Mouse (Mus musculus) thymus, adult 2 months (tissue): ENCODE measurements around the gene Gm21915. TPM values are rescaled to one million over a fixed set of nuclear protein-coding genes. Genes with fewer than 3 reads are reported as not detected.
A peak's percentile ranks its signal among the peaks of the same experiment; 100 is the strongest.

Experiments used
- DNase-seq: peaks from one replicate; pipeline ENCODE4 v3.0.0; 2021
- H3K27ac ChIP-seq: fragments of 200-500 bp; 2 replicates; pipeline ENCODE4 v1.5.1; 2012; ENCODE audit warnings: low read length, control low read depth; ENCODE audit not compliant: control insufficient read depth, insufficient read depth
- H3K27me3 ChIP-seq: fragments of 200-500 bp; 2 replicates; pipeline ENCODE4 v1.6.1; 2012; ENCODE audit warnings: mild to moderate bottlenecking, low read length, moderate library complexity, mixed read lengths; ENCODE audit not compliant: control insufficient read depth, insufficient read depth
- H3K36me3 ChIP-seq: fragments of 200-500 bp; 2 replicates; pipeline ENCODE4 v1.6.1; 2012; ENCODE audit warnings: mild to moderate bottlenecking, low read length, moderate library complexity; ENCODE audit not compliant: control insufficient read depth, insufficient read depth
- H3K4me1 ChIP-seq: fragments of 200-500 bp; replicated peaks from 2 replicates; pipeline ENCODE4 v1.6.1; 2012; ENCODE audit warnings: low read length; ENCODE audit not compliant: control insufficient read depth, insufficient read depth
- H3K4me3 ChIP-seq: fragments of 200-500 bp; 2 replicates; pipeline ENCODE4 v1.5.1; 2012; ENCODE audit warnings: mild to moderate bottlenecking, low read length, control low read depth, moderate library complexity; ENCODE audit not compliant: control insufficient read depth, insufficient read depth
- CTCF ChIP-seq: fragments of 200-500 bp; IDR thresholded peaks from 2 replicates; pipeline ENCODE4 v1.5.1; 2012; ENCODE audit warnings: mild to moderate bottlenecking, control low read depth, low read length, moderate library complexity, borderline replicate concordance; ENCODE audit not compliant: control insufficient read depth, poor library complexity, insufficient read depth; ENCODE audit errors: extremely low read depth
- POLR2A ChIP-seq: fragments of 200-500 bp; IDR thresholded peaks from 2 replicates; pipeline ENCODE4 v1.6.1; 2012; ENCODE audit warnings: mild to moderate bottlenecking, low read length, control low read depth, moderate library complexity; ENCODE audit not compliant: control insufficient read depth, poor library complexity, insufficient read depth; ENCODE audit errors: extremely low read depth
- WGBS: fragments of 180-500 bp; shearing (Covaris S2); methylation state at CpG from one replicate; pipeline ENCODE4 v1.1.7; 2018; 5-methylcytosine and 5-hydroxymethylcytosine counted together
- polyA plus RNA-seq: library from polyadenylated mRNA; depleted of rRNA; stranded (reverse); fragments of >200 nt; gene quantifications from 2 replicates; pipeline ENCODE4 v1.2.3, GENCODE M21; 2012

The Gm21915 gene
- polyA plus RNA-seq, 1 experiment: not detected

DNA sequence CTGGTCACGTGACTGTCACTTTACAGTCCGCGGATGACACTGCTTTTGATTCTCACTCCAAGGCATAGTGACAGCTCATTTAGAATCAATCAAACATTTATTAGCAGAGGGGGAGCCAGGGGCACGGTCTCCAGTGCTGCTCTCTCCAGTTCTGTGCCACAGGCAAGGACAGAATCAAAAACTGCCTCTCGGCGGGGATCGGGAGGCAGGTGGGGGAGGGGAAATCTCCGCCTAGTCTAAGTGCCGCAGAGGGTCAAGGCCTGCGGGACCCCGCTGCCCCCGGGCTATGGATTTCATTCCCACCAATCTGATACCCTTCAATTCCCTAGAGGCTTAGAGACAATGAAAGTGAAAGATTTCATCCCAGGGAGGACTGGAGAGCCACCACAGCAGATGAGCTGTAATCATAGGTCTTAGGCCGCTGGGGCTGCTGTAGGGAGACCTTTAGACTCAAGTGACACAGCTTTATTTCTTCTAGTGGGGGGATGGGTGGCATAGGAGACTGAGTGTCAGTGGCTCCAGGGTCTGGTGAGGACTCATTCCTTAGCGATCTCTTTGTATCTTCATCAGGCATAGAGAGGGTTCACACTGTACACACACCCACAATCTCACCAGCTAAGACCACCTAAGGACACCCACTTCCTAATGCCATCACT lies 31.9 kb upstream of the Gm21915 start:
- Histone ChIP-seq H3K4me3 (peak overlapping the region; percentile 43), H3K27ac (no peak overlapping the region), H3K27me3 (no peaks in the 10 kb centered on the region), H3K4me1 (peaks cover 5% of the 10 kb centered on the region; the same call in 1 of the 2 replicates), H3K36me3 (no peaks in the 10 kb centered on the region)
- no peak for TF ChIP-seq POLR2A
- no peak for TF ChIP-seq CTCF
- peak; percentile 30 for DNase-seq
- WGBS: 26% methylated on average over 14 of the region's 14 CpGs

DNA sequence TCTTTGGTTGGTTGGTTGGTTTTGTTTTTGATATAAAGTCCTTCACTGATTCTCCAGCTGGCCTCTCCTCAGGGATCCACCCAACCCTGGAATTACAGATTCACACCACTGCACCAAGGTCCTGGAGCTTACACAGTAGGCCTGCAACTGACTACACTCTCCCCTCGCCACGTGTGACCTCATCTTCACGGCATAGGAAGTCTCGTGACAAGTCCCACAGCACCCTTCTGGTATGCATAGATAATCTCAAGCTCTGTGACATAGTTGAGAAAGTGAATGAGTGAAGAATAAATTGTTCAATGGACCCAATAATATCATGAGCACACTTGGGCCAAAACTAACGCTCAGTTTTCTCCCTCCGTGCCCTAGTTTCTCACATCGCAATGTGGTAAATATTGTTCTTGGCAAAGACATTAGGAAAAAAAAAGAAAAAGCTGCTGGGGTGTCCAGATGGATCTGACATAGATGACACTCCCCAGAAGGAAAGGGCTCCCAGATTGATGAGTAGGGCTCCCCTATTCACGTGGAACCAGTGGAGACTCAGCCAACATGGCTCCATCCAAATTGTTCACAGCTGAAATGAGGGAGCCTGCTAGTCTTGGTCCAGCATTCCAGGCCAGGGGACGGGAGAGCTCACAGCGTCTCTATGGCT lies 30.8 kb upstream of the Gm21915 start:
- Histone ChIP-seq H3K4me3 (no peak overlapping the region), H3K27me3 (no peaks in the 10 kb centered on the region), H3K36me3 (no peaks in the 10 kb centered on the region), H3K4me1 (peaks cover 5% of the 10 kb centered on the region; the same call in 1 of the 2 replicates), H3K27ac (no peak overlapping the region)
- DNase-seq: no peak
- 92% methylated on average over 10 of the region's 10 CpGs for WGBS
- TF ChIP-seq POLR2A (no peak), CTCF (no peak)

DNA sequence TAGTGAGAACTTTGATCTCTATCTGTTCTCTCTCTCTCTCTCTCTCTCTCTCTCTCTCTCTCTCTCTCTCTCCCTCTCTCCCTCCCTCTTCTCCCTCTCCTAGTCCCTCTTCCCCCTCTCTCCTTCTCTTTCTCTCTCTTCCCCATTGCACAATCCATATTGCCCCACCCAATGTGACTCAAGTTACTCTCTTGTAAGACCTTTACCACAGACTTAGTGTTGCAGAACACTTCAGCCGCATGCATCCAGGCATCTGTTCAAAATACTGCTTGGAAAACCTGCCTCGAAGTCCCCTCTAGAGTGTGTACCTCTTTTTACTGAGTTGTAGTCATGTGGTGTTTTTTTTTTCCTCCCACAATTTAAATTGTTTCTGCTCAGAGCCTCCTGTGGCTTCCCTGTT lies 29.1 kb upstream of the Gm21915 start:
- 71% methylated on average over 2 of the region's 2 CpGs for WGBS
- Histone ChIP-seq H3K4me1 (peaks cover 5% of the 10 kb centered on the region; the same call in 1 of the 2 replicates), H3K36me3 (no peaks in the 10 kb centered on the region), H3K4me3 (no peak overlapping the region), H3K27me3 (no peaks in the 10 kb centered on the region), H3K27ac (no peak overlapping the region)
- TF ChIP-seq POLR2A (no peak), CTCF (no peak)
- no peak for DNase-seq

DNA sequence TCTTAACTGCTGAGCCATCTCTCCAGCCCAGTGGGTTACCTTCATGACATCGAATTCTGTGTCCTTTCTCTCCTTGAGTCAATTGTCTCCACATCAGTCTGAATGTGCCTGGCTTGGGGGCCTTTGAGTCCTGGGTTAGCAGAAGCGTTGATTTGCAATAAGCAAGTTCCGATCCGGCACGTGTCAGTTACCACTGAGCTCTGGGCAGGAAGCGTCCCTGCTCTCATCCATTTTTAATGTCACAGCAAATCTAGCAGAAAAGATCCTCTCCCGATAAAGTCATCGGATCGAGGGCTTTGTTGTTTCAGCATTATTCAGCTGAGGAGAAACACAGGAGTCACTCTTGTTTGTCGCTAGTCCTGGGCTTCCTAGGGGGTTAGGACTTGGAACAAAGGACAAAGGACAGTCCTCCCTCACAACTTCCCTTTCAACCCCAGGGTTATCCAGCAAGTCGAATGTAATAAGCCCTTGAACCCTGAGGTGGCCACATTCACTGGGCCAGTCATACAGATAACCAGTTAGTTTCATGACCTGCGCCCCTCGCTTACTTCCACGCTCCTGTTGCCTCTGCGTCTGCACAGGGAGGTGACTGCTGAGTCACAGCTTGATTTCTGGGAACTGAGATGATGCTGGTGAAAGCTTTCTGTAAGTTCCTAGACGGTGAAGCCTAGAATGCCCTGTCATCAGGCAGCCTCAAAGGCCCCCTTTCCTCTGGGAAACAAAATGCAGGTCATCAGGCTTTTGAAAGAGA lies 27.8 kb upstream of the Gm21915 start:
- Histone ChIP-seq H3K4me3 (no peak overlapping the region), H3K27ac (no peak overlapping the region), H3K36me3 (no peaks in the 10 kb centered on the region), H3K27me3 (no peaks in the 10 kb centered on the region), H3K4me1 (peaks cover 5% of the 10 kb centered on the region; the same call in 1 of the 2 replicates)
- TF ChIP-seq POLR2A (no peak), CTCF (no peak)
- 33% methylated on average over 16 of the region's 16 CpGs for WGBS
- DNase-seq: no peak

DNA sequence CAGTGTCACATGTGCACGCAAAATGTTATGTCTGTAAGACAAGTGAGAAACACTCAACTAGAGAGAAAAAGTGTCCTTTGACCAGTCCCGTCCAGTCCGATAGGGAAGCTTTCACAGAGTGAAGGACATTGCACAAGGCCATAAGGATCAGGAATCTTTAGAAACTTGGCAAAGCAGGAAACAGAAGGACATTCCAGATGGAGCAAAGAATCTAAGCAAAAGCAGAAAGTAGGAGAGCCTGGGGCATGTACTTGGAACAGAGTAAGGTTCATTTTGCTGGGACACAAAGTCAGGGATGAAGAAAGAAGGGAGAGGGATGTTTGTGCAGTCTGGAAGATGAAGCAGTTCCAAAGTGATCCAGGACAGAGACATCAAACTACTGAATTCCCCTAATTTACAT lies 21.0 kb upstream of the Gm21915 start:
- DNase-seq: no peak
- no peaks in the 10 kb centered on the region for H3K36me3 ChIP-seq
- WGBS: 96% methylated on average over 3 of the region's 3 CpGs
- H3K27ac ChIP-seq: no peak overlapping the region
- H3K4me1 ChIP-seq: no peaks in the 10 kb centered on the region
- H3K27me3 ChIP-seq: no peaks in the 10 kb centered on the region
- TF ChIP-seq CTCF (no peak), POLR2A (no peak)
- H3K4me3 ChIP-seq: no peak overlapping the region

DNA sequence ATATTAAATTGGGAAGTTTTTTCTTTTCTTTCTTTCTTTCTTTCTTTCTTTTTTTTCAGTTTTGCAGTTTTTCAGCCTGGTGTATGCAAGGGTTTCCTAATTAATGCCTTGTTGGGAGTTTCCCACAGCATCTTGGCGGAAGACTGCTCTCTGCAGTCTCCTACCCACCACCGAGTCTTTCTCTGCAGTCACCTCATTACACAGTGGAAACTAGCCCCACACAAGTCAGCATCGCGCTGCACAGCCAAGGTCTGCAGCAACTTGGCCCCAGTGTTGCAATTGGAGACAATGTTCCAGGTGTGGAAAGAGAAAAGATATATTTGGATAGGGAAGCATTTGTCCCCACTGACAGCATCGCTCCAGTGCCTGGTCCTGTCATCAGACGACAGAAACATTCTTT lies 20.4 kb upstream of the Gm21915 start:
- 89% methylated on average over 6 of the region's 6 CpGs for WGBS
- no peak for DNase-seq
- Histone ChIP-seq H3K27me3 (no peaks in the 10 kb centered on the region), H3K27ac (no peak overlapping the region), H3K4me1 (no peaks in the 10 kb centered on the region), H3K36me3 (no peaks in the 10 kb centered on the region), H3K4me3 (no peak overlapping the region)
- no peak for TF ChIP-seq POLR2A
- TF ChIP-seq CTCF: no peak
